Mouse (Mus musculus): ENCODE measurements at regions not wholly inside any gene's neighbourhood (a gene's known extent, or its start where the extent isn't known, plus 50 kb on each side); places are given as distances from the start of the nearest gene placed in this dataset. TPM values are rescaled to one million over a fixed set of nuclear protein-coding genes. Genes with fewer than 3 reads are reported as not detected.

DNA sequence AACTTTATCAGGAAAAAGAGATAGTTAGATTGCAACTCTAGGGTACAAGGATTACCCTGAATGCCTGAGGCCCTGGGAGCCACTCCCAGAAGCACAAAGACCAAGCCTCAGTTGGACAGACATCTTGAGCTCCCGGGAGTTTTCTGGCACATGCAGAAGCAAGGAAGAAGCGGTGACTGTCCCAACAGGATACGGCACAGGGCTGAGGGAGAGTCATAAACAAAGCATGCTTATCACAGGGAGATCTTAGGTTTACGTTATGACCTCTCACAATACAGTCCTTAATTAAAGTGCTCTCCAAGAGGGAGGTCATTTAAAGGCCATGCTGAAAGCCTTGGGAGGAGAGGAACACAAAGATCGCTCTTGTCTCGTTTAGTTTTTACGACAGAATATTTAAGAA lies 143.1 kb downstream of the Gm11361 start:
- H3K4me3 ChIP-seq (ENCODE audit: low read depth, low read length): no peak overlapping the region
- H3K4me2 ChIP-seq (ENCODE audit: low read depth, low read length): no peak overlapping the region
- no peak for ATAC-seq (ENCODE audit: low read depth)
- DNase-seq (ENCODE audit: low spot score): peak; percentile 32
- no peaks in the 10 kb centered on the region for H3K36me3 ChIP-seq (ENCODE audit: control insufficient read depth, insufficient read depth, low read length)
- no peak overlapping the region for H3K9ac ChIP-seq (ENCODE audit: low read depth, low read length)
- peaks cover 8% of the 10 kb centered on the region for H3K4me1 ChIP-seq (ENCODE audit: control insufficient read depth, insufficient read depth, low read length)
- H3K9me3 ChIP-seq (ENCODE audit: control insufficient read depth, low read length): no peaks in the 10 kb centered on the region
- 21% methylated on average over 7 of the region's 7 CpGs for WGBS
- no peak overlapping the region for H3K27ac ChIP-seq (replicated peaks; ENCODE audit: low read depth, low read length)
- H3K27me3 ChIP-seq (replicated peaks; ENCODE audit: control insufficient read depth, insufficient read depth, low read length): no peaks in the 10 kb centered on the region

Small RNA genes in the stretch of these regions (microRNA-seq; reads per million reads assigned to microRNA genes)
- gene Mir6368 (ENCODE audit: borderline number of aligned reads): not detected

All from embryonic facial prominence, embryonic 14.5 days (tissue).